Mouse (Mus musculus) kidney, embryonic 14.5 days (tissue): ENCODE results near the gene Chn2. TPM values are rescaled to one million over a fixed set of nuclear protein-coding genes. Genes with fewer than 3 reads are reported as not detected.

ENCODE experiments used
- ATAC-seq: fragments of 200-750 bp; cut with Nextera tagmentation; 2 replicates; pipeline ENCODE4 v1.8.0; 2017; ENCODE audit warnings: moderate number of reproducible peaks, mild to moderate bottlenecking, moderate TSS enrichment, moderate library complexity; ENCODE audit not compliant: low FRiP score, low TSS enrichment
- H3K27ac ChIP-seq: fragments of 300-500 bp; sonication (generic); 2 replicates; pipeline ENCODE4 v1.5.1; 2014; ENCODE audit warnings: low read depth, mild to moderate bottlenecking, low read length, moderate library complexity, mixed read lengths
- H3K27me3 ChIP-seq: fragments of 300-500 bp; sonication (generic); 2 replicates; pipeline ENCODE4 v1.6.1; 2014; ENCODE audit warnings: mild to moderate bottlenecking, low read length; ENCODE audit not compliant: control insufficient read depth, insufficient read depth
- H3K36me3 ChIP-seq: fragments of 300-500 bp; sonication (generic); 2 replicates; pipeline ENCODE4 v1.6.1; 2014; ENCODE audit warnings: low read length, mixed read lengths; ENCODE audit not compliant: control insufficient read depth, insufficient read depth
- H3K4me1 ChIP-seq: fragments of 300-500 bp; sonication (generic); 2 replicates; pipeline ENCODE4 v1.6.1; 2014; ENCODE audit warnings: low read length, mixed read lengths; ENCODE audit not compliant: control insufficient read depth, insufficient read depth
- H3K4me2 ChIP-seq: fragments of 300-500 bp; sonication (generic); replicated peaks from 2 replicates; pipeline ENCODE4 v1.6.1; 2014; ENCODE audit warnings: low read depth, mild to moderate bottlenecking, low read length
- H3K4me3 ChIP-seq: fragments of 300-500 bp; sonication (generic); 2 replicates; pipeline ENCODE4 v1.5.1; 2014; ENCODE audit warnings: mild to moderate bottlenecking, low read length
- H3K9ac ChIP-seq: fragments of 300-500 bp; sonication (generic); 2 replicates; pipeline ENCODE4 v1.6.1; 2014; ENCODE audit warnings: low read depth, mild to moderate bottlenecking, low read length, moderate library complexity
- H3K9me3 ChIP-seq: fragments of 300-500 bp; sonication (generic); 2 replicates; pipeline ENCODE4 v1.6.1; 2016; ENCODE audit warnings: low read length; ENCODE audit not compliant: control insufficient read depth
- WGBS: fragments of 180-500 bp; shearing (Covaris S2); extraction: QIAGEN DNeasy Blood & Tissue Kit; methylation state at CpG from one replicate; pipeline ENCODE4 v1.1.7; 2014; 5-methylcytosine and 5-hydroxymethylcytosine counted together
- polyA plus RNA-seq: library from polyadenylated mRNA; unstranded; fragments of >200 nt; fragmentation: Nextera tagmentation; extraction: Ambion mirVana; gene quantifications from 2 replicates; pipeline ENCODE4 v1.2.1, GENCODE M21; 2014

Chn2 gene
- polyA plus RNA-seq, 1 experiment from 2014 or later, result 17.3 TPM

- H3K27ac ChIP-seq, result no peak overlapping the region
- ATAC-seq, result no peak
- WGBS, result 88% methylated on average over 3 of the region's 3 CpGs
- H3K36me3 ChIP-seq, result no peaks in the 10 kb centered on the region
- H3K4me3 ChIP-seq, result no peak overlapping the region
- no peak overlapping the region for H3K4me2 ChIP-seq
- no peaks in the 10 kb centered on the region for H3K9me3 ChIP-seq
- H3K27me3 ChIP-seq, result no peaks in the 10 kb centered on the region
- H3K9ac ChIP-seq, result no peak overlapping the region
- peaks cover 10% of the 10 kb centered on the region for H3K4me1 ChIP-seq
Observed at GRCm38 (mm10) chr6:54257552-54257951, 218.2 kb downstream of the Chn2 start.

GRCm38 (mm10) chr6:54258462-54258861 is 219.1 kb downstream of the Chn2 start:
- no peak overlapping the region for H3K4me3 ChIP-seq
- H3K27me3 ChIP-seq, result no peaks in the 10 kb centered on the region
- H3K36me3 ChIP-seq, result no peaks in the 10 kb centered on the region
- no peaks in the 10 kb centered on the region for H3K9me3 ChIP-seq
- WGBS, result 75% methylated on average over 5 of the region's 5 CpGs
- no peak overlapping the region for H3K27ac ChIP-seq
- no peak for ATAC-seq
- no peak overlapping the region for H3K9ac ChIP-seq
- H3K4me1 ChIP-seq, result peaks cover 9% of the 10 kb centered on the region
- no peak overlapping the region for H3K4me2 ChIP-seq

GRCm38 (mm10) chr6:54262732-54263131 is 223.4 kb downstream of the Chn2 start:
- H3K4me2 ChIP-seq, result no peak overlapping the region
- H3K4me1 ChIP-seq, result no peaks in the 10 kb centered on the region
- ATAC-seq, result no peak
- H3K27me3 ChIP-seq, result no peaks in the 10 kb centered on the region
- WGBS, result 58% methylated on average over 2 of the region's 2 CpGs
- H3K4me3 ChIP-seq, result no peak overlapping the region
- no peak overlapping the region for H3K9ac ChIP-seq
- no peaks in the 10 kb centered on the region for H3K9me3 ChIP-seq
- H3K36me3 ChIP-seq, result no peaks in the 10 kb centered on the region
- no peak overlapping the region for H3K27ac ChIP-seq

GRCm38 (mm10) chr6:54263890-54264289 is 224.5 kb downstream of the Chn2 start:
- H3K4me1 ChIP-seq, result no peaks in the 10 kb centered on the region
- H3K9ac ChIP-seq, result no peak overlapping the region
- H3K4me2 ChIP-seq, result no peak overlapping the region
- H3K27me3 ChIP-seq, result no peaks in the 10 kb centered on the region
- H3K9me3 ChIP-seq, result no peaks in the 10 kb centered on the region
- no peak for ATAC-seq
- no peaks in the 10 kb centered on the region for H3K36me3 ChIP-seq
- no peak overlapping the region for H3K4me3 ChIP-seq
- 91% methylated on average over 2 of the region's 2 CpGs for WGBS
- H3K27ac ChIP-seq, result no peak overlapping the region

- Histone ChIP-seq H3K27me3 (no peaks in the 10 kb centered on the region), H3K9me3 (no peaks in the 10 kb centered on the region), H3K27ac (no peak overlapping the region), H3K4me2 (no peak overlapping the region), H3K4me3 (no peak overlapping the region), H3K4me1 (no peaks in the 10 kb centered on the region), H3K36me3 (no peaks in the 10 kb centered on the region), H3K9ac (no peak overlapping the region)
- 60% methylated on average over 7 of the region's 7 CpGs for WGBS
- no peak for ATAC-seq
Observed at GRCm38 (mm10) chr6:54264537-54264936, 225.2 kb downstream of the Chn2 start.

GRCm38 (mm10) chr6:54265384-54265783 is 226.0 kb downstream of the Chn2 start:
- H3K27ac ChIP-seq, result no peak overlapping the region
- no peak overlapping the region for H3K9ac ChIP-seq
- no peak overlapping the region for H3K4me3 ChIP-seq
- no peaks in the 10 kb centered on the region for H3K27me3 ChIP-seq
- no peak overlapping the region for H3K4me2 ChIP-seq
- no peaks in the 10 kb centered on the region for H3K9me3 ChIP-seq
- H3K36me3 ChIP-seq, result no peaks in the 10 kb centered on the region
- ATAC-seq, result no peak
- no peaks in the 10 kb centered on the region for H3K4me1 ChIP-seq
- WGBS, result 93% methylated on average over 6 of the region's 6 CpGs

- 55% methylated on average over 14 of the region's 14 CpGs for WGBS
- ATAC-seq, result peak; percentile 73; the same call in 1 of the 2 replicates
- H3K27ac ChIP-seq, result no peak overlapping the region
Observed at GRCm38 (mm10) chr6:54272556-54273378, 233.4 kb downstream of the Chn2 start.

GRCm38 (mm10) chr6:54273379-54273730 is 234.0 kb downstream of the Chn2 start:
- Histone ChIP-seq H3K9ac (0 out of 2 replicates have a peak overlapping the region, but pooled peaks have one; percentile 4), H3K27ac (no peak overlapping the region), H3K4me2 (peak overlapping the region; percentile 1; the same call in 1 of the 2 replicates), H3K4me1 (peaks cover 24% of the 10 kb centered on the region), H3K4me3 (no peak overlapping the region), H3K27me3 (peaks cover 4% of the 10 kb centered on the region; the same call in 1 of the 2 replicates), H3K36me3 (no peaks in the 10 kb centered on the region), H3K9me3 (no peaks in the 10 kb centered on the region)
- no peak for ATAC-seq
- 38% methylated on average over 6 of the region's 6 CpGs for WGBS

More at GRCm38 (mm10) chr6:54272556-54273378, 233.4 kb downstream of the Chn2 start:
- peaks cover 18% of the 10 kb centered on the region for H3K4me1 ChIP-seq
- H3K9ac ChIP-seq, result 0 out of 2 replicates have a peak overlapping the region, but pooled peaks have one; percentile 4
- H3K27me3 ChIP-seq, result peaks cover 4% of the 10 kb centered on the region; the same call in 1 of the 2 replicates
- no peaks in the 10 kb centered on the region for H3K9me3 ChIP-seq
- H3K4me2 ChIP-seq, result peak overlapping the region; percentile 1; the same call in 1 of the 2 replicates
- H3K4me3 ChIP-seq, result no peak overlapping the region
- H3K36me3 ChIP-seq, result no peaks in the 10 kb centered on the region

GRCm38 (mm10) chr6:54277234-54277633 is 237.9 kb downstream of the Chn2 start:
- Histone ChIP-seq H3K4me2 (no peak overlapping the region), H3K36me3 (no peaks in the 10 kb centered on the region), H3K27ac (no peak overlapping the region; the same call in 1 of the 2 replicates), H3K9ac (no peak overlapping the region), H3K27me3 (peaks cover 4% of the 10 kb centered on the region; the same call in 1 of the 2 replicates), H3K9me3 (no peaks in the 10 kb centered on the region), H3K4me1 (peaks cover 34% of the 10 kb centered on the region), H3K4me3 (no peak overlapping the region)
- WGBS, result 77% methylated on average over 4 of the region's 4 CpGs
- no peak for ATAC-seq
